Mouse (Mus musculus) forebrain, postnatal 0 days (tissue): ENCODE results near the gene Usf2. TPM values are rescaled to one million over a fixed set of nuclear protein-coding genes. Genes with fewer than 3 reads are reported as not detected.
A peak's percentile ranks its signal among the peaks of the same experiment; 100 is the strongest.

Experiments used
- ATAC-seq: fragments of 200-750 bp; cut with Nextera tagmentation; 2 replicates; pipeline ENCODE4 v1.8.0; 2017; ENCODE audit warnings: mild to moderate bottlenecking, moderate library complexity
- DNase-seq: peaks from one replicate; pipeline ENCODE4 v3.0.0-alpha.2; 2015
- H3K27ac ChIP-seq: fragments of 300-500 bp; sonication (generic); 2 replicates; pipeline ENCODE4 v1.5.1; 2014; ENCODE audit warnings: low read depth, mild to moderate bottlenecking, antibody characterized with exemption, low read length, moderate library complexity, mixed read lengths
- H3K27me3 ChIP-seq: fragments of 300-500 bp; sonication (generic); 2 replicates; pipeline ENCODE4 v1.6.1; 2014; ENCODE audit warnings: mild to moderate bottlenecking, low read length, mixed read lengths; ENCODE audit not compliant: insufficient read depth
- H3K36me3 ChIP-seq: fragments of 300-500 bp; sonication (generic); 2 replicates; pipeline ENCODE4 v1.6.1; 2014; ENCODE audit warnings: mild to moderate bottlenecking, moderate library complexity; ENCODE audit not compliant: insufficient read depth
- H3K4me1 ChIP-seq: fragments of 300-500 bp; sonication (generic); 2 replicates; pipeline ENCODE4 v1.6.1; 2014; ENCODE audit warnings: antibody characterized with exemption; ENCODE audit not compliant: insufficient read depth
- H3K4me2 ChIP-seq: fragments of 300-500 bp; sonication (generic); 2 replicates; pipeline ENCODE4 v1.6.1; 2014; ENCODE audit warnings: low read depth, mild to moderate bottlenecking, moderate library complexity
- H3K4me3 ChIP-seq: fragments of 300-500 bp; sonication (generic); 2 replicates; pipeline ENCODE4 v1.5.1; 2014; ENCODE audit warnings: low read depth, low read length, mixed read lengths
- H3K9ac ChIP-seq: fragments of 300-500 bp; sonication (generic); 2 replicates; pipeline ENCODE4 v1.6.1; 2014; ENCODE audit warnings: mild to moderate bottlenecking
- H3K9me3 ChIP-seq: fragments of 300-500 bp; sonication (generic); 2 replicates; pipeline ENCODE4 v1.6.1; 2016; ENCODE audit warnings: low read length
- CTCF ChIP-seq: sonication (generic); IDR thresholded peaks from 2 replicates; pipeline ENCODE4 v1.5.1; 2016; ENCODE audit warnings: antibody characterized with exemption, control low read depth, low read depth
- WGBS: fragments of 180-500 bp; shearing (Covaris S2); extraction: QIAGEN DNeasy Blood & Tissue Kit; methylation state at CpG from one replicate; pipeline ENCODE4 v1.1.7; 2014; 5-methylcytosine and 5-hydroxymethylcytosine counted together
- polyA plus RNA-seq: library from polyadenylated mRNA; unstranded; fragments of >200 nt; fragmentation: Nextera tagmentation; extraction: Ambion mirVana; gene quantifications from 2 replicates; pipeline ENCODE4 v1.2.1, GENCODE M21; 2015
- total RNA-seq: library from RNA; depleted of rRNA; stranded (reverse); fragments of >200 nt; gene quantifications from 2 replicates; pipeline ENCODE4 v1.2.3, GENCODE M21; 2014

Usf2 gene
- total and polyA plus RNA-seq, 2 experiments from 2014 or later: 22.6 to 81.4 TPM

GRCm38 (mm10) chr7:30985357-30985756, 28.8 kb upstream of the Usf2 start:
- Histone ChIP-seq H3K4me1 (no peaks in the 10 kb centered on the region), H3K4me2 (no peak overlapping the region), H3K27me3 (no peaks in the 10 kb centered on the region), H3K9me3 (no peaks in the 10 kb centered on the region), H3K36me3 (no peaks in the 10 kb centered on the region), H3K27ac (no peak overlapping the region), H3K9ac (no peak overlapping the region), H3K4me3 (no peak overlapping the region)
- no peak for TF ChIP-seq CTCF
- ATAC-seq (no peak), DNase-seq (no peak)
- WGBS: 87% methylated on average over 9 of the region's 9 CpGs

GRCm38 (mm10) chr7:30981703-30982102, 25.1 kb upstream of the Usf2 start:
- H3K4me3 ChIP-seq: no peak overlapping the region
- 96% methylated on average over 4 of the region's 4 CpGs for WGBS
- no peak for TF ChIP-seq CTCF
- DNase-seq (no peak), ATAC-seq (no peak)
- no peak overlapping the region for H3K9ac ChIP-seq
- no peak overlapping the region for H3K4me2 ChIP-seq
- H3K9me3 ChIP-seq: no peaks in the 10 kb centered on the region
- no peaks in the 10 kb centered on the region for H3K27me3 ChIP-seq
- no peaks in the 10 kb centered on the region for H3K4me1 ChIP-seq
- H3K27ac ChIP-seq: no peak overlapping the region
- H3K36me3 ChIP-seq: no peaks in the 10 kb centered on the region

GRCm38 (mm10) chr7:30973501-30974289, 17.1 kb upstream of the Usf2 start, which contains the start of gene Fam187b:
Fam187b (plus strand) TSS chr7:30973790.
- H3K9ac ChIP-seq: peak within 1 kb of the TSS; percentile 28; the same call in 1 of the 2 replicates
- peak; percentile 69 for TF ChIP-seq CTCF
- under 1% methylated on average over 37 of the region's 37 CpGs for whole genome bisulfite sequencing
- ATAC-seq (peak; percentile 92), DNase-seq (peak; percentile 86)
- H3K27ac ChIP-seq: no peak within 1 kb of the TSS
- H3K4me1 ChIP-seq: no peaks in the 10 kb centered on the region
- H3K27me3 ChIP-seq: peaks cover 11% of the 10 kb centered on the region; the same call in 1 of the 2 replicates
- H3K4me2 ChIP-seq: peak within 1 kb of the TSS; percentile 57
- H3K4me3 ChIP-seq: peak within 1 kb of the TSS; percentile 27
- H3K9me3 ChIP-seq: no peaks in the 10 kb centered on the region
- no peaks in the 10 kb centered on the region for H3K36me3 ChIP-seq

GRCm38 (mm10) chr7:30973251-30973500, 16.6 kb upstream of the Usf2 start, which contains the start of gene Lsr:
Lsr (minus strand) TSS chr7:30973464.
- Histone ChIP-seq H3K9me3 (no peaks in the 10 kb centered on the region), H3K4me2 (peak within 1 kb of the TSS; percentile 57), H3K9ac (peak within 1 kb of the TSS; percentile 28; the same call in 1 of the 2 replicates), H3K4me1 (no peaks in the 10 kb centered on the region), H3K27ac (no peak within 1 kb of the TSS), H3K36me3 (no peaks in the 10 kb centered on the region), H3K27me3 (peaks cover 11% of the 10 kb centered on the region; the same call in 1 of the 2 replicates), H3K4me3 (peak within 1 kb of the TSS; percentile 27)
- DNase-seq (no peak), ATAC-seq (no peak)
- 2% methylated on average over 19 of the region's 19 CpGs for WGBS
- TF ChIP-seq CTCF: no peak

- H3K4me2 ChIP-seq: peak overlapping the region; percentile 57
- peak overlapping the region; percentile 28; the same call in 1 of the 2 replicates for H3K9ac ChIP-seq
- WGBS: 5% methylated on average over 41 of the region's 41 CpGs
- H3K4me1 ChIP-seq: no peaks in the 10 kb centered on the region
- H3K4me3 ChIP-seq: peak overlapping the region; percentile 27
- no peaks in the 10 kb centered on the region for H3K9me3 ChIP-seq
- H3K36me3 ChIP-seq: no peaks in the 10 kb centered on the region
- DNase-seq (no peak), ATAC-seq (no peak)
- no peak overlapping the region for H3K27ac ChIP-seq
- H3K27me3 ChIP-seq: peaks cover 11% of the 10 kb centered on the region; the same call in 1 of the 2 replicates
- no peak for TF ChIP-seq CTCF
Measured at GRCm38 (mm10) chr7:30972426-30973250, 16.0 kb upstream of the Usf2 start.

- Histone ChIP-seq H3K36me3 (no peaks in the 10 kb centered on the region), H3K27ac (no peak overlapping the region), H3K4me3 (no peak overlapping the region), H3K9me3 (no peaks in the 10 kb centered on the region), H3K4me2 (0 out of 2 replicates have a peak overlapping the region, but pooled peaks have one; percentile 57), H3K4me1 (no peaks in the 10 kb centered on the region), H3K27me3 (peaks cover 11% of the 10 kb centered on the region; the same call in 1 of the 2 replicates), H3K9ac (no peak overlapping the region)
- WGBS: 90% methylated on average over 15 of the region's 15 CpGs
- no peak for TF ChIP-seq CTCF
- ATAC-seq (no peak), DNase-seq (no peak)
Measured at GRCm38 (mm10) chr7:30971901-30972300, 15.3 kb upstream of the Usf2 start.
